Mouse (Mus musculus) kidney, postnatal 10 days (tissue): ENCODE measurements at regions not wholly inside any gene's neighbourhood (a gene's known extent, or its start where the extent isn't known, plus 50 kb on each side); places are given as distances from the start of the nearest gene placed in this dataset.
A peak's percentile ranks its signal among the peaks of the same experiment; 100 is the strongest.

Experiments used
- DNase-seq: peaks from one replicate; pipeline ENCODE4 v3.0.0; 2021; ENCODE audit warnings: mixed read lengths

DNA sequence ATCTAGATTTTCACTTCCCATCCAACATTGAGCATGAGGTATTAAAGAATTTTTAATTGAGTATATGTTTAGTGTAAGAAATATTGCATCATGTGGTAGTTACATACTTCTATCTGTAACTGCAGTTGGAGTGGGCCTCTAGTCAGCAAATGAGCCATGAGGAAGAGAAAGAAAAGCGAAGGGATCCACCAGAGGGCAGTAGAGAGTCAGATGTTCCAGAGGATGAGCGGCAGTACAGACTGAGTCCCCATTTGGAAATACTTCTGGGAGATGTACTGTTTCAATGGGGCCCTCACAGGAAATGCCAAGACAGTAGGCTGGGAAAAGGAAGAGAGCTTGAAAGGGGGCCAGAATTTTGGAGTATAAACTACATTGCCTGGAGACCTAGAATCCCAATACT, 221.2 kb downstream of the Myh15 start:
- DNase-seq, result peak; percentile 84

DNA sequence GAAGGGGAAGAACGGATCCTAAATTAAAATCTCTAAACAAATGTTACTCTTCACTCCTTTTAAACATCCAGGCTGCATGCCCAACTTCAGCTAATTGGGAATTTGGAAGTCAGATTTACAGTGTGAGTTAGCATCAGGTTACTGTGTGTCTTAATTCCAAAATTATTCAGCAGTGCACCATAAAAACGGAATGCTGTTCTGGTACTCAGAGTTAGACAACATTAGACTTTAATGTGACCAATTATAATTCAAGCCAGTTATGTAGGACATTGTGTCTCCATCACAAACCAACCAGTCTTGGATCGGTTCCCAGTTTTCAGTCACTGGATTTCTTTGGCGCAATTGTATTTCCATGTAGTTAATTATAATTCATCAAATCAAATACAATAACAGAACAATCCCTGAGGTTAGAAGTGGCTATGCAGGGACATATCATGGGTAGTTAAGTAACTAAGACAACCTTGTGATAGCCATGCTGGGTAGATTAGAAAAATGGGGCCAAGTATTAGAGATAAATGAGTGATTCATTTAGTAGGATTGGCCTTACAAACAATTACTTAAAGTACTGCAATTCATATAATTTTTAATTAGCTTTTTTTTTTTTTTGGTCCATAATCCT, 230.9 kb downstream of the Myh15 start:
- peak; percentile 21 for DNase-seq

DNA sequence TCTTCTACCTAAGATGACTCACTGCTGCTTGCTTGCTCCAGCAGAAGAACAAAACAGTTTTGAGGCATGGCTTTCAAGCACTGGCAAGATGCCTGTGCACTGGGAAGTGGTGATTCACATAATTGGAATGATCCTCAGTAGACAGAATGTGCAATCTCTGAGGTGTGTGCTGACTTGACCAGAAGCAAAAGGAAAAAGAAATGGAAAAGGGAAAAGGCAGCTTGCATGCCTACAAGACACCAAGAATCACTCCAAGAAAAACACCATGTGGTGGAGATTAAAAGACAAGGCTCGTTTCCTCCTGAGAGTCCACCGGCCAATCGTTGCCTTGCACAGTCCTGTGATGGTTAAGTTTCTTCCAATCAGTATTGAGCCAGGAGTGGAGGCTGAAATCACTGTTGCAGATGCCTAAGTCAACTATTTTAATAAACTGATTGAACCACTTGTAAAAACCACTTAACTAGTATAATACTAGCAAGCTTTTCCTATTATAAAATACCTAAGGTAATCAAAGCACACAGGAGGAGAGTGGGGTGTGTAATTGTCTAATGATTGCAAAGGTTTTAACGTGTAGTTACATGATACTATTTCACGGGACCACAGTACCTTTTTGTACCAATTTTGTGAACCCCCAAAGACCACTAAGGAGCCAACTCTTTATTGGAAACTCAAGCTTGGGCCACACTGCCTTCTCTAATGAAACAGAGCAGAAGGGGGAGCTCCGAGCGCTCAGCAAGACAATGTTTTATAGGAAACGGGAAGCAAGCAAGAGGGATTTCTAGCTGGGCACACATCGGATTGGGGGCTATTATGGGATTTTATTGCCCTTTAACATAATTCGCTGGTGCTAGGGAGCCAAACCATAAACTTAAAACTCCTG, 232.2 kb downstream of the Myh15 start:
- DNase-seq, result peak; percentile 33

DNA sequence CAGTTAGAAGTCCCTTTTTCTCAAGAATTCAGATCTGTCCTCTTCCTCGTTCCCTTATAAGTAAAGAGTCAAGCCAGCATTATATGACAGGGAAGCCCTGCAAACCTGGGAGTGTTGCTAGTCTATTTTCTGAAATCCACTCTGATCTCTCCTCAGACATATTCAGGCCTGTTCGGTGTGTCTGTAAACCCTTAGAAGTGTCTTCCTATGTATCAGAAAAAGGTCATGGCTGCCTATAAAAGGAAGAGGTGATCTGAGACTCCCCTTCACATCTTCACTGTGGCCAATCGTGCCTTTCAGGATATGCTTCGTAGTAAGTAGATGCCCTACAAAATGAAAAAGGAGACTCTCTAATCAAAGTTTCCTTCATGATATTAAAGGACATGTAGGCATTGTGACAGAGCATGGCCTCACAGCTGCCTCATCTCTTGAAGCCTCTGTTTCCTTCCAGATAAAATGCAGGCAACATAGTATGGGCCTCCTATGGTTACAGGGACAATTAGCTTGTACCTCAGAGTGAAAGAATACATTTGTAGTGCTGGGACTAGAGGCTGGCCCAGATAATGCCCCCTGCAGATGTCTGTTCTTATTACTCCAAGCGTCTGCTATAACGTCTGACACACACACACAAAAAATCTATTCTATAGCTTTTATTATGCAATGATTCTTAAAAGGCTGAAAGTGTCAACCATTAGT, 246.5 kb downstream of the Myh15 start:
- no peak for DNase-seq

DNA sequence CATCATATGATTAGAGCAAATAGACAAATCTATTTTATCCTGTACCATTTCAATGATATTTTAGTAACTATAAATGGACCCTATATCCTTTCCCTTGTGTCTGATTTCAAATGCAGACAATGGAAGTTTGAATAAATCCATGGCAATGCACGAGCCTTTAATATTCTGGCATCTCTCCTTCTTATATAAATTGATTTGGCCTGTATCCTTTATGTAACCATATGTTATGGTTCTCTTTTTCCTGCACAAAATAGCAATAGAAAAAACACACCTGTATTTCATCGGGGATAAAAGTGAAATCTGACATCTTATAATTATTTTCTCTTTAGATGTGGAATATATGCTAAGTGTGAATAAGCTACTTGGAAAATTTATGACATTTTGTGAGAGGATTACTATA, 247.1 kb downstream of the Myh15 start:
- DNase-seq, result no peak

DNA sequence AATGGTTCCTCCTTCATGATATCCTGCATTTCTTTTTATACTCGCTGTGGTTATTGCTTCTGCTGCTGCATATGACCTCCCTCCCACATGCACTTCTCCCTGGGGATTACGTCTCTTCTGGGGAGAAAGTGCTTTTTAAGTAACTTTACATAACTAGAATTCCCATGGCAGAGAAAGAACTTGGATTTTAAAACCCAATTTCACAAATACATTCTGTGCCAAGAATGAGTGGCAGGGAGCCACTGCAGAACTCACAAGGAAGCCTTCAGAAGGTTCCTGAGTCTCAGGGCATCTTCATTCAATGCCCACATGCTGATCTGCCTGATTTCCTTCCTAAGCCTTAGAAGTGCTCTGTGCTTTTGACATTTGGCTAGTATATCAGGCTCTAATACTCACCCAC, 259.8 kb downstream of the Myh15 start:
- no peak for DNase-seq

DNA sequence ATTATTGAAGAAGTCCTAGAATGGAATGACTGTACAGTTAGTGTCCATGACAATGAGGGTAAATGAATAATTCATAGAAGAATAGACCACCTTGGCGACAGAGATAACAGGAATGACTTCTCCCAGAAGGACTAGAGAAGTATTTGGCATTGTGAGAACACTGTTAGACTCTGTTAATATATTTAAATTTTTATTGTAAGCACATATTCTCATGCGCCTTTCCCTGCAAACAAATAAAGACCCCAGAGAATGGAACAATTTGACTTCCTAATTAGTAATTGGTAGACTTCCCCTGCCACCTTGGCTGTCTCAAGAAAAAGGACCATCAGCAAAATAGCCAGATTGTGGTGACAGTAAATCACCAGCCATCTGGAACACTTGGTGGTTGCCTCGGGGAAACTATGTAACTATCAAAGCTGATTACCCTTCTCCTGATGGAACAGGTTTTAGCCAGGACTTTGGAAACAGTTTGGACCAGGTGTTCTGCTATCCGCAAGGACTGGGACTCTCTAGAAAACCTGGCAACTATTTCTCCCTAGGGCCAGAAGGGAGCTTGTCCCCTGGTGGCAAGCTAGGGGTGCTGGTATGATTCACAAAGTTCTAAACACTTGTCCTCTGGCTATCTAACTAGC, 261.9 kb downstream of the Myh15 start:
- no peak for DNase-seq

DNA sequence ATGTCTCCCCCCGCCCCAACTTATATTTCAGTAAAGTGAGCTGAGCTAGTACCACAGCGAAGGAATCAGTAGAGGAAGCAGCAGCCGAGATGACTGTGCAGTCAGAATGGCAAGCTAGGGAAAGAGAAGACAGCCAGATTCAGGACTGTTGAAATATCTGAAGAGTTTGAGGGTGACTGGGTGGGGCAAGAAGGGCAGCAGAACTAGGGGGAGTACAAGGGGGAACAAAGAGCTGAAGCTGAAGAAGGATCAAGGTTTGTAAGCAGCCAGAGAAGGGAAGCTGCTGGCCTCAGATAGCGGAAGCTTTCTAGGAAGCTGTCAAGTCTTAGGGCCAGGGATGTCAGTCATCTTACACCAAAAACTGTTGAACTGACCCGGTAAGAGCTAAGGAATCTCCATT, 262.5 kb downstream of the Myh15 start:
- DNase-seq, result no peak

DNA sequence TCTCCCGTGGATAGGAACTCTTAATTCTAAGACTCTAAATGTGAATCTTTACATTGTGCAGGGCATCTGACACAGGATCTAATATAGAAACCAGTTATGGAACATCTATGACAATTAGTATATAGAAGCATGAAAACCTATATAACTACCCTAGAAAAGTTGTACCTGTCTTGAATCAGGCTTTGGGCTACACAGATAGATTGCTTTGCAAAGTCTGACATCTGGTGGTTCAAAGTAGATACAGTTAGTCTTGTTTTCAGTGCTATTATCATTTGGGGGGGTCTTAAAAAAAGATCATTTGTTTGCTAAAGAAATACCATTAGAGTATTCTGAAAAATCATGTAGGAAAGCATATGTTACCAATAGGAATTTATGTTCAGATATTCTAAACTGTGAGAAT, 264.7 kb downstream of the Myh15 start:
- DNase-seq, result no peak

DNA sequence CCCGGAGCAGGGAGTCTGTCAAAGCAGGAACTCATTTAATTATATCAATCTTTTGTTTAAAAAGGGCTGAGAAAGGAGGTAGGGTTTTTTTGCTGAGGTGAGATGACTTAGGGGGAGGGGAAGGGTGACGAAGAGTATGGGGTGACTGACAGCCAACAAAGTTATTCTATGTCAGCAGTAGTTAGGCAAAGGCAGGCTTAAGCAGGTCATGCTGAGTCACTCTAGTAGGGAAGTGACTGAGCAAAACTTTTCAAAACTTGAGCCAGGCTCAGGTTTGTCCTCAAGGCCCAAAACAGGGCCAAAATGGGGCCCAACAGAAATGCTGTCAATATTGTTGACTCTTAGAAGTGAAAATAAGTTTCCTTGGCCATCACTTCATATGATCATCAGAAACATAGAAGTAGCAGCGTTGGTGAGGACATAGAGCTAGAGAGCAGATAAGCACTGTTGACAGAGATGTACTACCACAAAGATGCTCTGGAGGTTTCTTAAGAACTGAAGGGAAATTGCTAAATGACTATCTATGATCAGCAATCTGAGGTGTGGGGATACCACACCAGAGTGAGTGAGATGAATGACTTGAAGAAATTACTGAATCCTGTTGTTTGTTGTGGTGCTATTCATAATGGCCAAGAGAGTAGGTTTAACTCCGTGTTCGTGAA, 273.6 kb downstream of the Myh15 start:
- DNase-seq, result no peak

DNA sequence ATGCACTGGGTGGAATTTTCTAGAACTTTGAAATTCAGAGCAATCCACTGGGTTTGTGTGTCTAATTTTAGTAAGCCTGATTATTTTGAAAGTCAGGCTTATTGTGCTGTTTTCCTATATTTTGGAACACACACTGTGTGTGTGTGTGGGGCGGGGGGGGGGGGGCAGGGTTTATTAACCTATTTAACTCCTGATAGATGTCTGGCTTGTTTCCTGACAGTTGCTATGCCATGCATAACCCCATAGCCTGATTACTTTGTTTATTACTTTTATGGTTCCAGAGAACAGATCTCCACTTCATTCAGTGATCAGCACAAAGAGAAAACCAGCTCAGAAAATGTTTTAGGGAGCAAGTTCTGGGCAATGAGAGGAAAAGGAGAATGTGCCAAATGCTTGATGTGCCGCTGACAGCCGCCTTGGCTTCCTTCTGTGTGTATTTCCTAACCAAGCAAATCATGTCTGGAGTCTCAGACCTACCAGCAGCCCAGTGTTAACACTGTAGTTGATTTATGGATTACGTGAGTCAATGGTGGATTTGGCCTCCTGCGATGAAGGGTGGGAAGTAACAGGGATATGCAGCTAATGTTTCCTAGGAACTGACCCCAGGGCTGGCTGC, 274.9 kb downstream of the Myh15 start:
- DNase-seq, result peak; percentile 15

DNA sequence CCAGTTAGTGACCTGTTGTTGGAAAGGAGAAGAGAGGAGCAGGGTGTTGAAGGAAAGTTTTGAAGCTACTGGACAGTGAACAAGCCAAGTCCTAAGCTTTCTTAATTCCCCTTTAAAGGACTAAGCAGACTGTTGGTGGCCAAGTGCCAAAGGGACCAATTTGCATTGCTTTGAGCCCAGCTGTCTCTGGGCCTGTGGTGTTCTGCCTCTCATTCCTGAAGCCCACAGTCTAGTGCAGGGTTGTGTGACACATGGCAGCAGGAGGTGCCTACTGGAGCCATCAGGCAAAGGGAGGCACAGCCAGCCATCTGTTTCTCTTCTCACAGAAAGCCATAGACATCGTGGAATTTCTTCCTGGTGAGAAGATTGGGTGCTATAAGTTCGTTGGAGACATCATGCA, 278.6 kb downstream of the Myh15 start:
- peak; percentile 38 for DNase-seq

DNA sequence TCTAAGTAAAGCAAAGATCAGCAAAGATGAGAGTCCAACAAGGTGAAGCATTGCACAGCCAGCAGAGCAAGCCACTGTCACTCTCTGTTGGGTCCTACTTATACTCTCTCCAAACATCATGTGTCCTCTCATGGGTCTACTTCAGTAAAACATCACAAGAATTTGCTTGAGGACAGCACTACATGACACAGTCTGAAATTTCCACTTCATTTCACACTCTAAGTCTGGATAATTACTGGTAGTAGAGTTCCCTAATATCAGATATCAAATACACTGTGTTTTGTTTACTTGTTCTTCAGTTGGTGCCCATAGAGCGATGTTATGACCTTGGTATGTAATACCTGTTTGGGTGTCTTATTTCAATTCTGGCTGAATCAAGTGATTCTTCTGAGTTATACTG, 280.7 kb downstream of the Myh15 start:
- no peak for DNase-seq

DNA sequence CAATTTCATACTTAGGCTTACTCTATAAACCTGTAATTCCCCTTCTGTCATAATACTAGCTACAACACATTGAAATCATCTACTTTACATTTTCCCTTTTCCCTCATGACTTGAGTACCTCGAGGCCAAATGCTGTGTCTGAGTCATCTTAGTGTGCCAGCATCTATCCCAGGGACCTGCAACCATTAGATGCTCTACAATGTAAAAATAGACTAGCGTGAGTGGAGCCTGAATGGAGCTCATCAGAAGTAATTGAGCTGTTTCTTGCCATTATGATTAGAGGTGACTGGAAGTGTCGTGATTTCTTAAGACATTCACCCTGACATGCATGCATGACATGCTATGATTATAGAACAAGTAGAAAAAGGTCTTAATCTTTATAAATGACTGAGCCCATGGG, 301.1 kb downstream of the Myh15 start:
- DNase-seq, result no peak

DNA sequence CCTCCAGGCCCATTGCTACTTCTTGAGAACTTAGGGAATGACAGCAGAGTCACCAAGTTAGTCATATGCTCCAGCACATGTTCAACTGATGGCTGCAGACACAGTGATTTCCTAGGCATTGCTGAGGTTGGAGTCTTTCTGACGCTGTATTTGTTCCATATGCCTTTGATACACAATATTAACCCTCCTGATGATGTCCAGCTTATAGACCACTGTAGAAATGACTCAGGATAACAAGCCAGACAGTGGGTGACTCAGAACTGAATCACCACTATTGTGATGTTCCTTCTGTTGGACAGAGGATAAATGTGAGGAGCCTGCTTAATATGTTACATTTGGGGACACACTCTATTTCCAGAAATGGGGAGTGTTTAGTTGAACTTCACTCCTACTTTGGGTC, 304.4 kb downstream of the Myh15 start:
- no peak for DNase-seq

DNA sequence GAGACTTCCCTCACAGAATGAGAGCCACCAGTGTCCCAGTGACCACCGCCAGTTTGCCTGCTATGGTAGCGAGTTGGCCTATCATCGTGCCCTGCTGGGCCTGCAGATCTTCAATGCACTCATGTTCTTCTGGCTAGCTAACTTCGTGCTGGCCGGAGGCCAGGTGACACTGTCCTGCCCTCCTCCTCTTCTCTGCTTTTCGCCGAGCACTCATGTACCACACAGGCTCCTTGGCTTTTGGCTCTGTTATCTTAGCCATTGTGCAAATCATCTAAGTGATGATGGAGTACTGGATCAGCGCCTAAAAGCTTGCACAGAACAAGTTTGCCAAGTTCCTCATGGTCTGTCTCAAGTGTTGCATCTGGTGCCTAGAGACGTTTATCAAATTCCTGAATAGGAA, 312.2 kb downstream of the Myh15 start:
- peak; percentile 4 for DNase-seq

DNA sequence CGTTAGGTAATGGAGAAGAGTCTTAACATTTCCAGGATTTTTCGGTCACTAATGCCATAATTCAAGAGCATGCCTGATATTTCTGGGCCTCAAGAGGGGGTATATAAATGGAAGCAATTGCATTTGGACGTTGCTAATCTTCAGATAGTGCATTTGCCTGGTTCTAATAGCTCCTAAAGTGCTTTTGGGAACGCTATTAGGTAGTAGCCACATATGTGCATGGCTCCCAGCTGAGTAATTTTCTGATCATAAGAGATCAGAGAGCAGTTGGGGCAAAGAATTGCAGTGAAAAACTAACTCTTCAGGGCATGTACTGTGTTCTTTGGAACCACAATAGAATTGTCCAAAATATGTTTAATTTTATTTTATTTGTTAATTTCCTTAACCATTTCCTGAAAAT, 317.8 kb downstream of the Myh15 start:
- no peak for DNase-seq

DNA sequence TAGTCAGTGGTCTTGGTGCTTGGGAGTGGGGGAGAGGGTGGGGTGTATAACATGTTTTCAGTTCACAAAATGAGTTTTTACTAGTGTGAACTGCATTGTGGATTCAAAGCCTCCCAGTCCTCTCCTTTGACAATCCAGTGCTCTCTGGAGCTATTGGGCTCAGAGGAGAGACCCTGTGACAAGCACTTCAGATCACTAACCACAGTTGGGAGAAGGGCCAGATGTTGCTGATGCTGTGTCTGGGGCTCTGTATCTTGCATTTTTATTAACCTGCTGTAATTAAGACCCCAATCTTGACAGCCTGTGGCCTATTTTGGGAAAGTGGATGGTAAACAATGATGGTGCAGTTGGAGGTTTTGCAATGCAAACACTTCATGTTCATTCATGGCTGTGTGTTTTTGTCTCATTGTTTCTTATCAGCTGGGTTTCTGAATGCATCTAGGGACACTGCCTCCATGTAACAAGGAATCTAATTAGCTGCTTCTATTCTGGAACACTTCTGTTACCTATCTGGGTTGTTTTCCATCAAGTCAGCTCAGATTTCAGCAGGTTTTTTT, 320.0 kb upstream of the Ift57 start:
- DNase-seq, result no peak

DNA sequence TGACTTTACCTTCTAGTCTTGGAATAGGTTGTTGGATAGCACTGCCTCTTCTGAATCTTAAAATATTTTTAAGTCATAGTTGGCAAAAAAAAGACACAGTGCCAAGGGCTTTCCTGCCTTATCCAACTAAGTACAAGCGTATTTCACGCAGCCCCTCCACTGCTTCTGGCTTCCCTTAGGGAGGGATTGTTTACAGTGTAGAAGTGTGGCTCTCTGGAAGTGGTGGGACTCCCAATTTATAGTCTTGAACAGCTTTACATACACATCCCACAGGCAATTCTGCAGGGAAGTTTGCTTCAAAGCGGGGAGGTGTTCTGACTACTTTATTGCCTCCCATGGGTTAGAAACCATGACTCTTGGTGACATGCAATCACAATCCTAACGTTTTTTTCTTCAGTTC, 310.9 kb upstream of the Ift57 start:
- no peak for DNase-seq

DNA sequence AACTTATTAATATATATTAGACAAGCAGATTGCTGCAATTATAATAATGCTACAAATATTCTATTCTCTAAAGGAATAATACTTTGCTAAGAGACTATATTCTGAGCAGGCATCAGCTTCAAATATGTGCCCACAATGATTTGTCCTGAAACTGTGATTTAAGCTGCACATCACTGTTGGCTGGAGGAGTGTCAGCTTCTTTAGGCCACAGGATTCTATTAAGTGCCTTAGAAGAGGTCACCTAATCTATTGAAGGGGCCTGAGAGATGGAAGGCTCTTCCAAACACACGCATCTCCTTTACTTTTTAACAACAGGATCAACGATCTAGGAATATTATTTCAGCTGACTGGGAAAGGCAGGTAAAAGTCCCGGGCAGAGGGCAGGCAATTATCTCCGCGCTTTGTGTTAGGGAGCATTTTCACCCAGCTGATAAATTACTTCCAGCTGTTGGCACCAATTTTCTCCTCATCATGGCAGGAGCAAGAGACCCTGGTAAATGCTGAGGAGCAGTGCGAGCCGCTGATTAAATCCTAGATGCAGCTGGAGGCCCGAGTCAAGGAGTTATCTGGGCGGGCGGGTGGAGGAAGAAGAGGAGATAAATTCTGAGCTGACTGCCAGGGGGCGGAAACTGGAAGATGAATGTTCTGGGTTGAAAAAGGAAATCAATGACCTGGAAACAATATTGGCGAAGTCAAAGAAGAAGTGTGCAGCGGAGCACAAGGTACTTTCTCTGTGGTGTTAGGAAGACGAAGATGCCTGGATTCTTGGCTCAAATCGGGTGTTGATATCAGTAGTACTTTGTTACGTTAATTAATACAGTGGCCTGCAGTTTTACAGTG, 290.9 kb upstream of the Ift57 start:
- DNase-seq, result peak; percentile 16

DNA sequence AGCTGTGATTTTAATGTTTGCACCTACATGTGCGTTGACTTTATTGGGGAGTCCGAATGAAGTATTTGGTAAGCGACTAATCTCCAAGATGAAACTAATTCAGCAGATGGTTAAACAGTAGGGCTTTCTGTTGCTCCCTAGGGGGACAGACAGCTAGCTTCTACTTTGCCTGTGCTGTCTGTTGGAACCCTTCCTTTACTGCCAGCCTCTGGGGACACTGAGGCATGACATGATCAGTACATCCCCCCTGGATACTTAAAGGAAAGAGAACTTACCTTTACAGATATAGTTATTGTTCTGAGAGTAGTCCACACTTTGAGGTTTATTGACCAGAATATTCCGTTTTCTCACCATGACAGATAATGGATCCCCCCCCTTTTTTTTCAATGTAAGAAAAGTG, 289.8 kb upstream of the Ift57 start:
- no peak for DNase-seq
